Mouse (Mus musculus): ENCODE measurements at regions not wholly inside any gene's neighbourhood (a gene's known extent, or its start where the extent isn't known, plus 50 kb on each side); places are given as distances from the start of the nearest gene placed in this dataset.

DNA sequence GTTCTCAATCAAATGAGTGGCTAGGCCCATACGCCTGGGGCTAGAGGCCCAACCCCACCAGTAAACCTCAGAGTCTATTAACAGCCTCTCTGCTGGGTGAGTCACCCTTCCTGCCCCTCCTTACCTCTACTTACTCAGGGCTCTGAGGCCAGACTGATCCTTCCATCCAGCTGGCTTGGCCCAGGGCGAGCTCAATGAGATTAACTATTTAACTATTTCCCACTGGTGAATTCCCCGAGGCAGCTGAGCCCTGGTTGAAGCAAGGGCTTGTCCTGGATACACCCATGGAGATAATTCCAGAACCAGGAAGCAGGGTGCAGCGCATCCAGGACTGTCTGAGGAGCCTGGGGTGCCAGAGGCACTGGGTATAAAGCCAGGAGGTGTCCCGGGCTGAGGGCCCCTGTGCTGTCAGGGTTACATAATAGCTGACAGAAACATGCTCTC, 74.6 kb upstream of the Mrps10 start:
- Histone ChIP-seq H3K36me3 (replicated peaks; ENCODE audit: control insufficient read depth, insufficient read depth, low read length) (no peaks in the 10 kb centered on the region), H3K4me2 (ENCODE audit: low read depth, low read length) (no peak overlapping the region), H3K4me1 (ENCODE audit: control insufficient read depth, insufficient read depth) (peaks cover 23% of the 10 kb centered on the region; the same call in 1 of the 2 replicates), H3K9me3 (replicated peaks; ENCODE audit: control insufficient read depth, low read length) (no peaks in the 10 kb centered on the region), H3K4me3 (ENCODE audit: low read depth, low read length) (no peak overlapping the region), H3K9ac (replicated peaks; ENCODE audit: low read depth, low read length) (no peak overlapping the region), H3K27me3 (ENCODE audit: control insufficient read depth, insufficient read depth, low read length) (no peaks in the 10 kb centered on the region), H3K27ac (ENCODE audit: low read depth) (peak overlapping the region; percentile 74)
- 31% methylated on average over 5 of the region's 5 CpGs for WGBS
- TF ChIP-seq CTCF (IDR thresholded peaks at IDR 0.05; ENCODE audit: low read depth) (no peak), EP300 (IDR thresholded peaks at IDR 0.05; ENCODE audit: low read depth) (no peak)
- DNase-seq (ENCODE audit: low spot score) (peak; percentile 65), ATAC-seq (ENCODE audit: insufficient read depth, low read depth) (peak; percentile 73)

DNA sequence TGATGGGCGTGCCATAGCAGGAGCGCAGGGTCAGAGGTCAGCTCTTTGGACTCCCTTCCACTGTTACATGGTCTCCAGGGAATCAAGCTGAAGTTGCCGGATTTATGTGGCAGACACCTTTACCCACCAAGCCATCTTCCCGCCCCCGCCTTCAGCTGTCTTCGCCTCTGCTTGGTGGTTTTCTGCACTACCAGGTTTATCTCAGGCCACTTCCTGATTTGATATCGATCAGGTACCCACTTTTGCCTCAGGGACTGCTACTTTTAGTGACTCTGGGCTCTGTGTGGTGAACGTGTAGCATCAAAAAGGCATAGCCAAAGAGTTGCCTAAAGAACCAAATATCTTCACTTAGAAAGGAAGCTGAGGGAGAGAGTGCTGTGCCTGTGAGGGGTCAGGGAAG, 75.5 kb upstream of the Mrps10 start:
- TF ChIP-seq CTCF (IDR thresholded peaks at IDR 0.05; ENCODE audit: low read depth): no peak
- TF ChIP-seq EP300 (IDR thresholded peaks at IDR 0.05; ENCODE audit: low read depth): no peak
- WGBS: 88% methylated on average over 8 of the region's 8 CpGs
- H3K27ac ChIP-seq (ENCODE audit: low read depth): peak overlapping the region; percentile 74; the same call in 1 of the 2 replicates

DNA sequence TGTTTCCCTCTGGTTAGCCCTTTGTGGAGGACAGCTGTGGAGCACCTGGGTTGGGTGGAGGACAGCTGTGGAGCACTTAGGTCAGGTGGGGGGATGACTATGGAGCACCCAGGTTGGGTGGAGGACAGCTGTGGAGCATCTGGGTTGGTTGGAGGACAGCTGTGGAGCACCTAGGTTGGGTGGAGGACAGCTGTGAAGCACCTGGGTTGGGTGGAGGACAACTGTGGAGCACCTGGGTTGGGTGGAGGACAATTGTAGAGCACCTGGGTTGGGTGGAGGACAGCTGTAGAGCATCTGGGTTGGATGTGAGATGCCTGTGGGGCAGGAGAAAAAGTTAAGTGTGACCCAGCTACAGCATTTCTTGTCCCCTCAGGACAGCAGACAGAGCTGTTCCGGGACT, 77.1 kb upstream of the Mrps10 start:
- Histone ChIP-seq H3K36me3 (replicated peaks; ENCODE audit: control insufficient read depth, insufficient read depth, low read length) (peaks cover 20% of the 10 kb centered on the region), H3K9me3 (replicated peaks; ENCODE audit: control insufficient read depth, low read length) (no peaks in the 10 kb centered on the region), H3K9ac (replicated peaks; ENCODE audit: low read depth, low read length) (no peak overlapping the region), H3K27me3 (ENCODE audit: control insufficient read depth, insufficient read depth, low read length) (no peaks in the 10 kb centered on the region), H3K4me2 (ENCODE audit: low read depth, low read length) (no peak overlapping the region), H3K27ac (ENCODE audit: low read depth) (no peak overlapping the region), H3K4me1 (ENCODE audit: control insufficient read depth, insufficient read depth) (peaks cover 23% of the 10 kb centered on the region; the same call in 1 of the 2 replicates), H3K4me3 (ENCODE audit: low read depth, low read length) (no peak overlapping the region)
- DNase-seq (ENCODE audit: low spot score) (no peak), ATAC-seq (ENCODE audit: insufficient read depth, low read depth) (no peak)
- WGBS: 97% methylated on average over 1 of the region's 1 CpGs
- TF ChIP-seq EP300 (IDR thresholded peaks at IDR 0.05; ENCODE audit: low read depth) (no peak), CTCF (IDR thresholded peaks at IDR 0.05; ENCODE audit: low read depth) (no peak)

More for the DNA sequence above, 75.5 kb upstream of the Mrps10 start:
- Histone ChIP-seq H3K4me1 (ENCODE audit: control insufficient read depth, insufficient read depth) (peaks cover 23% of the 10 kb centered on the region; the same call in 1 of the 2 replicates), H3K9ac (replicated peaks; ENCODE audit: low read depth, low read length) (no peak overlapping the region), H3K4me3 (ENCODE audit: low read depth, low read length) (no peak overlapping the region), H3K9me3 (replicated peaks; ENCODE audit: control insufficient read depth, low read length) (no peaks in the 10 kb centered on the region), H3K4me2 (ENCODE audit: low read depth, low read length) (no peak overlapping the region), H3K36me3 (replicated peaks; ENCODE audit: control insufficient read depth, insufficient read depth, low read length) (peaks cover 4% of the 10 kb centered on the region; the same call in 1 of the 2 replicates), H3K27me3 (ENCODE audit: control insufficient read depth, insufficient read depth, low read length) (no peaks in the 10 kb centered on the region)
- ATAC-seq (ENCODE audit: insufficient read depth, low read depth) (no peak), DNase-seq (ENCODE audit: low spot score) (no peak)

DNA sequence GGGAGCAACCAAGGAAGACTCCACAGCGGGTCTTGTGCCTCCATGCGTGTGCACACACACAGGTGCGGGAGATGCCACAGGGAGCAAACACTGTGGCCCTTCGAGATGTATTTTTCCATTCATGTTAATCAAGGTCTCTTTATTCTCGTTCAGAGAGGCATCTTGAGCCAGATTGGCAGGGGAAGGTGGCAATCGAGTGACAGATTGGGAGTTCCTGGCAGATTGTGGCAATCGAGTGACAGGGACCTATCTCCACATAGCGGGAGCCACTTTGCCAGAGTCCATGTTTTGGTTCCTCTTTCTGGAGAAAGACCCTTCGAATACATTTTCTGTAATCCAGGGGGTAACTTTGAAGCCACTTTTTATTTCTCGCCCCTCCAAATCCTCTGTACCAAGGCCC, 83.1 kb upstream of the Mrps10 start:
- H3K36me3 ChIP-seq (replicated peaks; ENCODE audit: control insufficient read depth, insufficient read depth, low read length): peaks cover 22% of the 10 kb centered on the region
- no peak overlapping the region for H3K27ac ChIP-seq (ENCODE audit: low read depth)
- no peak overlapping the region for H3K4me3 ChIP-seq (ENCODE audit: low read depth, low read length)
- TF ChIP-seq EP300 (IDR thresholded peaks at IDR 0.05; ENCODE audit: low read depth): no peak
- H3K4me1 ChIP-seq (ENCODE audit: control insufficient read depth, insufficient read depth): no peaks in the 10 kb centered on the region
- ATAC-seq (ENCODE audit: insufficient read depth, low read depth): no peak
- no peak for DNase-seq (ENCODE audit: low spot score)
- no peaks in the 10 kb centered on the region for H3K27me3 ChIP-seq (ENCODE audit: control insufficient read depth, insufficient read depth, low read length)
- no peak overlapping the region for H3K9ac ChIP-seq (replicated peaks; ENCODE audit: low read depth, low read length)
- WGBS: 89% methylated on average over 10 of the region's 10 CpGs
- no peak overlapping the region for H3K4me2 ChIP-seq (ENCODE audit: low read depth, low read length)
- no peaks in the 10 kb centered on the region for H3K9me3 ChIP-seq (replicated peaks; ENCODE audit: control insufficient read depth, low read length)

DNA sequence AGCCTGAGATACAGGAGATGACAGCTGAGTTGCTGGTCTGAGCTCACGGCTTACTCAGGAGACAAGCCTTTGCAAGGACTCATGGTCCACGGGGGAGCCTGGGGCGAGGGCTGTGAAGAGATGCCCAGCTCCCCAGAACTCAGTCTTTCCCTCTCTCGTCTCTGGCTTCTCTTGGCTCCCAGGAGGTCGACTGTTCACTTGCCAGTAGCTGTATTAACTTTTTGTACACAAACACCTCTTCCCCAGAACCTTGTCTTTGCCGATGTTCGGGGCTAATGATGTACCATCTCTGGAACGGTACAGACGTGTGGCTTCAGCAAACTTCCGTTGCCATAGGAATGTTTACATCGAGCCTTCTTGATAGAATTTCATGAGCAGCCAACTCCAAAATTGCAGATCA, 84.5 kb upstream of the Mrps10 start:
- Histone ChIP-seq H3K4me3 (ENCODE audit: low read depth, low read length) (no peak overlapping the region), H3K9ac (replicated peaks; ENCODE audit: low read depth, low read length) (no peak overlapping the region), H3K4me1 (ENCODE audit: control insufficient read depth, insufficient read depth) (no peaks in the 10 kb centered on the region), H3K9me3 (replicated peaks; ENCODE audit: control insufficient read depth, low read length) (no peaks in the 10 kb centered on the region), H3K36me3 (replicated peaks; ENCODE audit: control insufficient read depth, insufficient read depth, low read length) (peaks cover 22% of the 10 kb centered on the region), H3K27me3 (ENCODE audit: control insufficient read depth, insufficient read depth, low read length) (no peaks in the 10 kb centered on the region), H3K27ac (ENCODE audit: low read depth) (no peak overlapping the region), H3K4me2 (ENCODE audit: low read depth, low read length) (no peak overlapping the region)
- DNase-seq (ENCODE audit: low spot score) (no peak), ATAC-seq (ENCODE audit: insufficient read depth, low read depth) (no peak)
- 62% methylated on average over 11 of the region's 11 CpGs for WGBS
- TF ChIP-seq EP300 (IDR thresholded peaks at IDR 0.05; ENCODE audit: low read depth): no peak
- TF ChIP-seq CTCF (IDR thresholded peaks at IDR 0.05; ENCODE audit: low read depth): no peak

DNA sequence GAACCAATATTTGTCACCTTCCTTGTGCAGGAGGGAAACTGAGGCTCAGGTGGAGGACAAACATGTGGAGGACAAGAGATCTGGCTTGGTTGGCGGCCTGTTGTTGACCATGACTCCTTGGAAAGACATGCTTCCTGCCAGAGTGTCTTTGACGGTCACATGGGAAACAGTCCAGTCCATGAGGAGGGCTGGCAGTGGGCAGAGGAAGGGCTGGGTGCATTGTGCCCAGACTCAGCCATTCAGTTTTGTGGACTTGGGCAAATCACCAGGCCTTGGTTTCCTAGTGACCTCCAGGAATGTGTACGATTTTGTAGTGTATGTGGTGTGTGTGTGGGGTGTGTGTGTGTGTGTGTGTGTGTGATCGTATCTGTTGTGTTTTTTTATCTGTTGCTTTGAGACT, 85.5 kb upstream of the Mrps10 start:
- H3K27me3 ChIP-seq (ENCODE audit: control insufficient read depth, insufficient read depth, low read length): no peaks in the 10 kb centered on the region
- H3K4me1 ChIP-seq (ENCODE audit: control insufficient read depth, insufficient read depth): no peaks in the 10 kb centered on the region
- no peak overlapping the region for H3K4me3 ChIP-seq (ENCODE audit: low read depth, low read length)
- ATAC-seq (ENCODE audit: insufficient read depth, low read depth) (0 out of 2 replicates have a peak, but pooled peaks have one; percentile 36), DNase-seq (ENCODE audit: low spot score) (no peak)
- peaks cover 17% of the 10 kb centered on the region for H3K36me3 ChIP-seq (replicated peaks; ENCODE audit: control insufficient read depth, insufficient read depth, low read length)
- no peak overlapping the region for H3K4me2 ChIP-seq (ENCODE audit: low read depth, low read length)
- no peak overlapping the region for H3K27ac ChIP-seq (ENCODE audit: low read depth)
- TF ChIP-seq CTCF (IDR thresholded peaks at IDR 0.05; ENCODE audit: low read depth): no peak
- no peak for TF ChIP-seq EP300 (IDR thresholded peaks at IDR 0.05; ENCODE audit: low read depth)
- WGBS: 57% methylated on average over 4 of the region's 4 CpGs
- no peaks in the 10 kb centered on the region for H3K9me3 ChIP-seq (replicated peaks; ENCODE audit: control insufficient read depth, low read length)
- H3K9ac ChIP-seq (replicated peaks; ENCODE audit: low read depth, low read length): no peak overlapping the region
